Mouse (Mus musculus) ZHBTc4 (cell line): ENCODE measurements at regions not wholly inside any gene's neighbourhood (a gene's known extent, or its start where the extent isn't known, plus 50 kb on each side); places are given as distances from the start of the nearest gene placed in this dataset.
"Not testable (repeated sequence)": the region's sequence is repeated elsewhere in the genome, so short reads cannot be mapped to it uniquely, and the experiment has no call there.

Experiments used
- DNase-seq: peaks from one replicate; pipeline ENCODE4 v3.0.0-alpha.2; 2011; ENCODE audit warnings: low read depth, low spot score

- DNase-seq = no peak
These were observed 376.3 kb downstream of the Fbxo8 start for GRCm38 (mm10) chr8:56927166-56927565.

- DNase-seq = no peak
These were observed 378.2 kb downstream of the Fbxo8 start for GRCm38 (mm10) chr8:56929076-56929475.

- no peak for DNase-seq
These were observed 381.5 kb downstream of the Fbxo8 start for GRCm38 (mm10) chr8:56932421-56932820.

- DNase-seq = no peak
These were observed 358.6 kb upstream of the Hand2 start for GRCm38 (mm10) chr8:56962186-56962585.

- DNase-seq = no peak
These were observed 350.5 kb upstream of the Hand2 start for GRCm38 (mm10) chr8:56970311-56970710.

- no peak for DNase-seq
These were observed 341.8 kb upstream of the Hand2 start for GRCm38 (mm10) chr8:56978994-56979393.

- DNase-seq = peak; percentile 16
These were observed 341.4 kb upstream of the Hand2 start for GRCm38 (mm10) chr8:56979416-56979815.

- no peak for DNase-seq
These were observed 310.3 kb upstream of the Hand2 start for GRCm38 (mm10) chr8:57010318-57011024.

GRCm38 (mm10) chr8:57013813-57014320, 306.9 kb upstream of the Hand2 start:
- no peak for DNase-seq

- no peak for DNase-seq
These were observed 304.5 kb upstream of the Hand2 start for GRCm38 (mm10) chr8:57016329-57016728.

GRCm38 (mm10) chr8:57028096-57028495, 292.7 kb upstream of the Hand2 start:
- DNase-seq = not testable (repeated sequence)

- no peak for DNase-seq
These were observed 272.3 kb upstream of the Hand2 start for GRCm38 (mm10) chr8:57048490-57048889.

GRCm38 (mm10) chr8:57048909-57049308, 271.9 kb upstream of the Hand2 start:
- no peak for DNase-seq

GRCm38 (mm10) chr8:57052661-57053060, 268.1 kb upstream of the Hand2 start:
- DNase-seq = no peak

GRCm38 (mm10) chr8:57076995-57077394, 243.8 kb upstream of the Hand2 start:
- no peak for DNase-seq

- no peak for DNase-seq
These were observed 234.0 kb upstream of the Hand2 start for GRCm38 (mm10) chr8:57086811-57087210.

- DNase-seq = no peak
These were observed 228.4 kb upstream of the Hand2 start for GRCm38 (mm10) chr8:57092403-57092802.

- DNase-seq = no peak
These were observed 225.6 kb upstream of the Hand2 start for GRCm38 (mm10) chr8:57095169-57095568.

GRCm38 (mm10) chr8:57110765-57111402, 209.9 kb upstream of the Hand2 start:
- not testable (repeated sequence) for DNase-seq

- no peak for DNase-seq
These were observed 209.4 kb upstream of the Hand2 start for GRCm38 (mm10) chr8:57111403-57111771.

- DNase-seq = no peak
These were observed 206.9 kb upstream of the Hand2 start for GRCm38 (mm10) chr8:57113915-57114314.

GRCm38 (mm10) chr8:57115303-57115702, 205.5 kb upstream of the Hand2 start:
- DNase-seq = no peak

- DNase-seq = no peak
These were observed 186.7 kb upstream of the Hand2 start for GRCm38 (mm10) chr8:57134041-57134440.
